Mouse (Mus musculus): ENCODE measurements around the gene Zfp366. TPM values are rescaled to one million over a fixed set of nuclear protein-coding genes. Genes with fewer than 3 reads are reported as not detected.

The Zfp366 gene
- polyA plus RNA-seq, 1 experiment = 1.1 TPM

- TF ChIP-seq POLR2A (IDR thresholded peaks at IDR 0.05; ENCODE audit: borderline replicate concordance, control insufficient read depth, low read depth, low read length) (no peak), CTCF (IDR thresholded peaks at IDR 0.05; ENCODE audit: control insufficient read depth, insufficient read depth, low read length) (no peak)
- H3K27ac ChIP-seq (ENCODE audit: control insufficient read depth, insufficient read depth, low read depth, low read length, poor library complexity) = no peak overlapping the region
- 61% methylated on average over 3 of the region's 3 CpGs for WGBS
- H3K4me3 ChIP-seq (replicated peaks; ENCODE audit: control insufficient read depth, low read depth, low read length) = no peak overlapping the region
- H3K4me1 ChIP-seq (ENCODE audit: control insufficient read depth, insufficient read depth, low read length) = no peaks in the 10 kb centered on the region; the same call in 1 of the 2 replicates
Observed at GRCm38 (mm10) chr13:99189671-99190070, 5.0 kb downstream of the Zfp366 start.

GRCm38 (mm10) chr13:99190466-99190865, 5.8 kb downstream of the Zfp366 start:
- Histone ChIP-seq H3K4me1 (ENCODE audit: control insufficient read depth, insufficient read depth, low read length) (no peaks in the 10 kb centered on the region; the same call in 1 of the 2 replicates), H3K27ac (ENCODE audit: control insufficient read depth, insufficient read depth, low read depth, low read length, poor library complexity) (no peak overlapping the region), H3K4me3 (replicated peaks; ENCODE audit: control insufficient read depth, low read depth, low read length) (no peak overlapping the region)
- TF ChIP-seq POLR2A (IDR thresholded peaks at IDR 0.05; ENCODE audit: borderline replicate concordance, control insufficient read depth, low read depth, low read length) = no peak
- no peak for TF ChIP-seq CTCF (IDR thresholded peaks at IDR 0.05; ENCODE audit: control insufficient read depth, insufficient read depth, low read length)
- WGBS = 6% methylated on average over 11 of the region's 11 CpGs

- WGBS = 74% methylated on average over 13 of the region's 13 CpGs
- Histone ChIP-seq H3K4me3 (replicated peaks; ENCODE audit: control insufficient read depth, low read depth, low read length) (no peak overlapping the region), H3K27ac (ENCODE audit: control insufficient read depth, insufficient read depth, low read depth, low read length, poor library complexity) (no peak overlapping the region), H3K4me1 (ENCODE audit: control insufficient read depth, insufficient read depth, low read length) (no peaks in the 10 kb centered on the region; the same call in 1 of the 2 replicates)
- TF ChIP-seq CTCF (IDR thresholded peaks at IDR 0.05; ENCODE audit: control insufficient read depth, insufficient read depth, low read length) (no peak), POLR2A (IDR thresholded peaks at IDR 0.05; ENCODE audit: borderline replicate concordance, control insufficient read depth, low read depth, low read length) (no peak)
Observed at GRCm38 (mm10) chr13:99191063-99191462, 6.4 kb downstream of the Zfp366 start.

- WGBS = 25% methylated on average over 12 of the region's 12 CpGs
- Histone ChIP-seq H3K4me1 (ENCODE audit: control insufficient read depth, insufficient read depth, low read length) (no peaks in the 10 kb centered on the region), H3K4me3 (replicated peaks; ENCODE audit: control insufficient read depth, low read depth, low read length) (no peak overlapping the region), H3K27ac (ENCODE audit: control insufficient read depth, insufficient read depth, low read depth, low read length, poor library complexity) (no peak overlapping the region)
- TF ChIP-seq CTCF (IDR thresholded peaks at IDR 0.05; ENCODE audit: control insufficient read depth, insufficient read depth, low read length) (no peak), POLR2A (IDR thresholded peaks at IDR 0.05; ENCODE audit: borderline replicate concordance, control insufficient read depth, low read depth, low read length) (no peak)
Observed at GRCm38 (mm10) chr13:99196314-99196713, 11.7 kb downstream of the Zfp366 start.

- Histone ChIP-seq H3K27ac (ENCODE audit: control insufficient read depth, insufficient read depth, low read depth, low read length, poor library complexity) (no peak overlapping the region), H3K4me1 (ENCODE audit: control insufficient read depth, insufficient read depth, low read length) (no peaks in the 10 kb centered on the region), H3K4me3 (replicated peaks; ENCODE audit: control insufficient read depth, low read depth, low read length) (no peak overlapping the region)
- TF ChIP-seq CTCF (IDR thresholded peaks at IDR 0.05; ENCODE audit: control insufficient read depth, insufficient read depth, low read length) (no peak), POLR2A (IDR thresholded peaks at IDR 0.05; ENCODE audit: borderline replicate concordance, control insufficient read depth, low read depth, low read length) (no peak)
- WGBS = 65% methylated on average over 4 of the region's 4 CpGs
Observed at GRCm38 (mm10) chr13:99196865-99197264, 12.2 kb downstream of the Zfp366 start.

- 71% methylated on average over 16 of the region's 16 CpGs for WGBS
- no peaks in the 10 kb centered on the region for H3K4me1 ChIP-seq (ENCODE audit: control insufficient read depth, insufficient read depth, low read length)
- no peak overlapping the region for H3K27ac ChIP-seq (ENCODE audit: control insufficient read depth, insufficient read depth, low read depth, low read length, poor library complexity)
- H3K4me3 ChIP-seq (replicated peaks; ENCODE audit: control insufficient read depth, low read depth, low read length) = no peak overlapping the region
- TF ChIP-seq CTCF (IDR thresholded peaks at IDR 0.05; ENCODE audit: control insufficient read depth, insufficient read depth, low read length) (no peak), POLR2A (IDR thresholded peaks at IDR 0.05; ENCODE audit: borderline replicate concordance, control insufficient read depth, low read depth, low read length) (no peak)
Observed at GRCm38 (mm10) chr13:99201647-99202574, 17.3 kb downstream of the Zfp366 start.

- 66% methylated on average over 9 of the region's 9 CpGs for WGBS
- H3K4me1 ChIP-seq (ENCODE audit: control insufficient read depth, insufficient read depth, low read length) = no peaks in the 10 kb centered on the region; the same call in 1 of the 2 replicates
- TF ChIP-seq CTCF (IDR thresholded peaks at IDR 0.05; ENCODE audit: control insufficient read depth, insufficient read depth, low read length) (no peak), POLR2A (IDR thresholded peaks at IDR 0.05; ENCODE audit: borderline replicate concordance, control insufficient read depth, low read depth, low read length) (no peak)
- H3K27ac ChIP-seq (ENCODE audit: control insufficient read depth, insufficient read depth, low read depth, low read length, poor library complexity) = no peak overlapping the region
- no peak overlapping the region for H3K4me3 ChIP-seq (replicated peaks; ENCODE audit: control insufficient read depth, low read depth, low read length)
Observed at GRCm38 (mm10) chr13:99207214-99207613, 22.6 kb downstream of the Zfp366 start.

- Histone ChIP-seq H3K27ac (ENCODE audit: control insufficient read depth, insufficient read depth, low read depth, low read length, poor library complexity) (no peak overlapping the region), H3K4me1 (ENCODE audit: control insufficient read depth, insufficient read depth, low read length) (no peaks in the 10 kb centered on the region; the same call in 1 of the 2 replicates), H3K4me3 (replicated peaks; ENCODE audit: control insufficient read depth, low read depth, low read length) (no peak overlapping the region)
- WGBS = 87% methylated on average over 5 of the region's 5 CpGs
- no peak for TF ChIP-seq POLR2A (IDR thresholded peaks at IDR 0.05; ENCODE audit: borderline replicate concordance, control insufficient read depth, low read depth, low read length)
- no peak for TF ChIP-seq CTCF (IDR thresholded peaks at IDR 0.05; ENCODE audit: control insufficient read depth, insufficient read depth, low read length)
Observed at GRCm38 (mm10) chr13:99209859-99210258, 25.2 kb downstream of the Zfp366 start.

Data from bone marrow, adult 2 months (tissue).